Mouse (Mus musculus): ENCODE data around the gene Scgb1b10. TPM values are rescaled to one million over a fixed set of nuclear protein-coding genes. Genes with fewer than 3 reads are reported as not detected.

Gene Scgb1b10
- total RNA-seq (2023), result not detected

GRCm38 (mm10) chr7:32100553-32100952 lies at the start of gene Scgb1b10:
Gene Scgb1b10, plus strand, starts transcription at chr7:32100853.

Other genes with a start within 250 kb of the Scgb1b10 start
- gene Scgb2b11, start 110.3 kb downstream of the Scgb1b10 start, total RNA-seq (2023), result not detected
- gene Scgb1b11, start 122.0 kb downstream of the Scgb1b10 start, total RNA-seq (2023), result not detected
- gene Scgb2b12, start 226.4 kb downstream of the Scgb1b10 start, total RNA-seq (2023), result not detected
- gene Scgb1b12, start 233.3 kb downstream of the Scgb1b10 start, total RNA-seq (2023), result not detected

Measured in monocyte, adult 59 days (primary cell).